In the genomic region with DNA sequence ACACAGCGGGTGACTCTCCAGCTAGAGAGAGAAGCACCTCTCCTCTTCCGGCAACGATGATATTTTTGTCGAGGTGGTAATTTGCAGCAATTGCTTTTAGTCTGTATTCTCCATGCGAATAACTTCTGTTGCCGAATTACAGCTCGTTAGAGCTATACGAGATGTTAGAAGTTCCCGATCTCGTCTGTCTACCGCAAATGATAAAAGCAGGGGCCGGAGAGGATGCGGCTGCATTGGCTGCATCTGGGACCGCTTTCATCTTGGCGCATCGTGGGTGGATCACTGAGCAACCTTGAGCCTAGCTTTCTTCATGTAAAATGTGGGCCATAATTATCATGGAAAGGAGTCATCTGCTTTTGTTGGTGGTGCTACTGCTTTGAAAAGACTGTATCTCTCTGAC, we compare ENCODE assay signal across 18 mouse cellular contexts.
A peak's percentile ranks its signal among the peaks of the same experiment; 100 is the strongest.
DNase-seq lines count a peak whose midpoint lies in the region.
"Had no signal": no experiment of that assay in that cellular context is flagged by ENCODE, and none has a peak within 500 bp of the region (broad histone marks: within the 10 kb centered on the region; RNA-seq: fewer than 3 reads in every experiment).

No protein-coding gene starts in this region.

- intact Hi-C loops in left cerebral cortex, postnatal 36 days (cut with DNase I) = no loop called here

- DNase-seq in frontal cortex, postnatal 36 days (ENCODE audit: low spot score in 2 of 2) = peak; percentile 34 to 37
- DNase-seq in frontal cortex, postnatal 10 days (ENCODE audit: low spot score in 2 of 2) = no peak
- DNase-seq in right cerebral cortex, adult 2 months (ENCODE audit: low spot score in 2 of 2) = peak; percentile 29 to 46
- no peak for DNase-seq in right cerebral cortex, postnatal 14 days
- peak; percentile 43 to 50 for DNase-seq in left cerebral cortex, postnatal 36 days (ENCODE audit: low spot score in 2 of 2)
- no peak for DNase-seq in cerebellum, adult 11-12 months
- no peak for DNase-seq in cerebellum, adult 11 months
- DNase-seq: adrenal gland, postnatal 25 days; cerebellum, adult 9-10 months; cerebellum, postnatal 36 days; gastrocnemius, adult 2 months; gastrocnemius, postnatal 36 days; heart, adult 2 months; heart, postnatal 10 days; kidney, adult 9 months; kidney, postnatal 10 days; layer of hippocampus, adult 9-11 months; lung, postnatal 36 days had no signal

Comparison
In these comparisons a context has a peak if more than half of its experiments do, and no peak if none do; other contexts are left out.
1. DNase-seq: peak in frontal cortex, postnatal 36 days (2 of 2), right cerebral cortex, adult 2 months (2 of 2) and left cerebral cortex, postnatal 36 days (2 of 2); none in frontal cortex, postnatal 10 days (0 of 2), right cerebral cortex, postnatal 14 days (single experiment), cerebellum, adult 11-12 months (single experiment) and cerebellum, adult 11 months (single experiment).